Mouse (Mus musculus) heart, embryonic 15.5 days (tissue): ENCODE results near the gene Mrpl51. TPM values are rescaled to one million over a fixed set of nuclear protein-coding genes. Genes with fewer than 3 reads are reported as not detected.

Experiments used
- ATAC-seq: fragments of 200-750 bp; cut with Nextera tagmentation; replicated peaks from 2 replicates; pipeline ENCODE4 v1.8.0; 2017; ENCODE audit warnings: low read depth, moderate TSS enrichment; ENCODE audit not compliant: insufficient number of reproducible peaks, insufficient read depth, low FRiP score
- H3K27ac ChIP-seq: fragments of 300-500 bp; sonication (generic); 2 replicates; pipeline ENCODE4 v1.5.1; 2015; ENCODE audit warnings: mild to moderate bottlenecking, inconsistent platforms
- H3K27me3 ChIP-seq: fragments of 300-500 bp; sonication (generic); 2 replicates; pipeline ENCODE4 v1.6.1; 2015; ENCODE audit warnings: inconsistent platforms
- H3K36me3 ChIP-seq: fragments of 300-500 bp; sonication (generic); 2 replicates; pipeline ENCODE4 v1.6.1; 2015; ENCODE audit warnings: mild to moderate bottlenecking, inconsistent platforms
- H3K4me1 ChIP-seq: fragments of 300-500 bp; sonication (generic); replicated peaks from 2 replicates; pipeline ENCODE4 v1.6.1; 2015; ENCODE audit warnings: inconsistent platforms
- H3K4me2 ChIP-seq: fragments of 300-500 bp; sonication (generic); 2 replicates; pipeline ENCODE4 v1.6.1; 2015; ENCODE audit warnings: inconsistent platforms, mild to moderate bottlenecking, moderate library complexity
- H3K4me3 ChIP-seq: fragments of 300-500 bp; sonication (generic); 2 replicates; pipeline ENCODE4 v1.5.1; 2015; ENCODE audit warnings: mild to moderate bottlenecking, inconsistent platforms
- H3K9ac ChIP-seq: fragments of 300-500 bp; sonication (generic); 2 replicates; pipeline ENCODE4 v1.6.1; 2015; ENCODE audit warnings: mild to moderate bottlenecking, inconsistent platforms
- H3K9me3 ChIP-seq: fragments of 300-500 bp; sonication (generic); replicated peaks from 2 replicates; pipeline ENCODE4 v1.6.1; 2016; ENCODE audit warnings: inconsistent platforms
- WGBS: fragments of 180-500 bp; shearing (Covaris S2); methylation state at CpG from one replicate; pipeline ENCODE4 v1.1.7; 2015; ENCODE audit warnings: mixed read lengths; 5-methylcytosine and 5-hydroxymethylcytosine counted together
- polyA plus RNA-seq: library from polyadenylated mRNA; unstranded; fragments of >200 nt; fragmentation: Nextera tagmentation; extraction: Ambion mirVana; gene quantifications from 2 replicates; pipeline ENCODE4 v1.2.1, GENCODE M21; 2015

The Mrpl51 gene
- polyA plus RNA-seq, 1 experiment from 2014 or later, result 272 TPM

DNA sequence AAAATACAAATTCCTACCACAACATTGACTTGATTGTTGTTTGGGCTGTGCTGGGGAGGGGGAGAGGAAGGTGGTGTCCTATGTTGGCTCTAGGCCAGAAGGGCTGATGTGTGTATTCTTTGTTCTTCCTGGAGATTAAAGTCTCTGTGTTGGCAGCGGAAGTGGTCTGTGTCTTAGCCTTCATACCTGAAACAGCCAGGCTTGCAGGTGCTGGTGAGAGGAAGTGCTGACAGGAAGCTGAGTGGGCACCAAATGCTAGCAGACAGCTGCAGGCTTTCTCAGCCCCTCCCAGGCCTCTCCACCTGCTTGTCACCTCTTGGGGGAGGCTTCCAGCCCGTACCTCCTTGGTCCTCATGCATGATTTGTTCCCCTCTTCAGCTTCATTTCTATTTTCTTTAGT is 30.5 kb downstream of the Mrpl51 start:
- Histone ChIP-seq H3K4me2 (no peak overlapping the region), H3K27ac (no peak overlapping the region), H3K4me1 (0 out of 2 replicates have a peak, but pooled peaks cover 3% of the 10 kb centered on the region), H3K36me3 (0 out of 2 replicates have a peak, but pooled peaks cover 3% of the 10 kb centered on the region), H3K9me3 (no peaks in the 10 kb centered on the region), H3K9ac (no peak overlapping the region), H3K27me3 (no peaks in the 10 kb centered on the region), H3K4me3 (no peak overlapping the region)
- 31% methylated on average over 2 of the region's 2 CpGs for WGBS
- ATAC-seq, result no peak; the same call in 1 of the 2 replicates

DNA sequence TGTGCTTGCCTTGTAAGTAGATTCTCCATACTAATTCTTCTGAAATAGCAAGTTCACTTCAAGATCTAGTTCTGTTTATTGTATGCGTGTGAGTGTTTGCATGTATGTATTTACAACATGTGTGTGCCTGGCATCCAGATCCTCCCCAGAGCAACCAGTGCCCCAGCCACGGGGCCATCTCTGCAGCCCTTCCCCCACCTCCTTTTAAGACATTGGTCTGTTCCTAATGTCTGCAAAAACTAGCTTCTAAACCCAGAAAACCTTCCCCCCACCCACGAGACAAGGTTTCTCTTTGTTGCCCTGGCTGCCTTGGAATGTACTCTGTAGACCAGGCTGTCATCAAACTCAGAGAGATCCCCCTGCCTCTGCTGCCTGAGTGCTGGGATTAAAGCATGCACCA is 31.0 kb downstream of the Mrpl51 start:
- H3K27ac ChIP-seq, result no peak overlapping the region
- ATAC-seq, result no peak
- H3K27me3 ChIP-seq, result no peaks in the 10 kb centered on the region
- no peak overlapping the region for H3K4me3 ChIP-seq
- WGBS, result 77% methylated on average over 3 of the region's 3 CpGs
- H3K9me3 ChIP-seq, result no peaks in the 10 kb centered on the region
- H3K4me2 ChIP-seq, result no peak overlapping the region
- H3K9ac ChIP-seq, result no peak overlapping the region
- H3K36me3 ChIP-seq, result 0 out of 2 replicates have a peak, but pooled peaks cover 3% of the 10 kb centered on the region
- 0 out of 2 replicates have a peak, but pooled peaks cover 2% of the 10 kb centered on the region for H3K4me1 ChIP-seq

DNA sequence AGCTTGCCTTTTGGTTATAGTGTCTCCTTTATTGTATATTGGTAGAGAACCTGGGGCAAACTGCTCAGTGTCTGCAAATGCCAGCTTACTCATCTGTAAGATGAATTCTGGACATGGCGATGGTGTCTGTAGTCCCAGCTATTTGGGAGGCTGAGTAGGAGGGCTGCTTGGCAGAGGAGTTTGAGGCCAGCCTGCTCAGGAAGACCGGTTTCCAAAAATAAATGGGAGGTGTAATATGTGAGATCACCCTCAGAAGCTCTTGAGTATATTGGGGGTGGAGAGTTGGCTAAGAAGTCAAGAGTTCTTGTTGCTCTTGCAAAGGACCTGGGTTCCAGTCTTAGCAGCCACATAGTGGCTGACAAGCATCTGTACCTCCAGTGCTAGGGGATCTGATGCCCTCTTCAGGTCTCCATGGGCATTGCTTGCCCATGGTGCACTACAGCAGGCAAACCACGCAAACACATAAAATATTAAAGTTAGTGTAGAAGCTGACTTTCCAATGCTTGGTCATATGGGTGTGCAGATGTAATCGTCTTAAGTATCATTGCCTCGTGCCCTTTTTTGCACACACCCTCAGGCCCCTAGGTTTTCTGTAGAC is 34.0 kb downstream of the Mrpl51 start:
- WGBS, result 80% methylated on average over 5 of the region's 5 CpGs
- Histone ChIP-seq H3K4me2 (no peak overlapping the region), H3K4me3 (no peak overlapping the region), H3K4me1 (peaks cover 5% of the 10 kb centered on the region), H3K9me3 (no peaks in the 10 kb centered on the region), H3K27ac (no peak overlapping the region), H3K9ac (no peak overlapping the region), H3K27me3 (no peaks in the 10 kb centered on the region), H3K36me3 (0 out of 2 replicates have a peak, but pooled peaks cover 3% of the 10 kb centered on the region)
- ATAC-seq, result no peak

DNA sequence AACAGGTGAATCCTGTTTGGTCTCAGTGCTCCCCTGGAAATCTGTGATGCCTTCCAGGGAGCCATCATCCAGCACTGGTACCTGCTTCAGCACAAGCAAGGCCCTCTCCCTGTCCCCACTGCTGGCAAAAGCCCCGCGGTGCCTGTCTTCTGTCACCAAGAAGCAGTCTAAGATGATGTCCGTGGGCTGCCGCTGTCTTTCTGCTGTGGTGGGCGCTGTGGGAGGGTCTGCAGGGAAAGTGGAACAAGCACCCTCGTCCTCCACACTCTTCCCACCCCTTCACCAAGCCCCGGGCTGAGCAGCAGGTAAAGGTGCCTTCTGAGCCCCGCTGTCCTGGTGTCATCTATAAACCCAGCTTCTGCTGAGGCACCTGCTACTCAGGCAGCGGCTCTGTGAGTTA is 39.0 kb downstream of the Mrpl51 start:
- H3K9ac ChIP-seq, result peak overlapping the region; percentile 20; the same call in 1 of the 2 replicates
- no peaks in the 10 kb centered on the region for H3K27me3 ChIP-seq
- peak overlapping the region; percentile 70 for H3K4me3 ChIP-seq
- 64% methylated on average over 9 of the region's 9 CpGs for WGBS
- no peaks in the 10 kb centered on the region for H3K9me3 ChIP-seq
- no peaks in the 10 kb centered on the region for H3K36me3 ChIP-seq
- H3K27ac ChIP-seq, result no peak overlapping the region
- no peak for ATAC-seq
- peaks cover 34% of the 10 kb centered on the region for H3K4me1 ChIP-seq
- peak overlapping the region; percentile 95 for H3K4me2 ChIP-seq

DNA sequence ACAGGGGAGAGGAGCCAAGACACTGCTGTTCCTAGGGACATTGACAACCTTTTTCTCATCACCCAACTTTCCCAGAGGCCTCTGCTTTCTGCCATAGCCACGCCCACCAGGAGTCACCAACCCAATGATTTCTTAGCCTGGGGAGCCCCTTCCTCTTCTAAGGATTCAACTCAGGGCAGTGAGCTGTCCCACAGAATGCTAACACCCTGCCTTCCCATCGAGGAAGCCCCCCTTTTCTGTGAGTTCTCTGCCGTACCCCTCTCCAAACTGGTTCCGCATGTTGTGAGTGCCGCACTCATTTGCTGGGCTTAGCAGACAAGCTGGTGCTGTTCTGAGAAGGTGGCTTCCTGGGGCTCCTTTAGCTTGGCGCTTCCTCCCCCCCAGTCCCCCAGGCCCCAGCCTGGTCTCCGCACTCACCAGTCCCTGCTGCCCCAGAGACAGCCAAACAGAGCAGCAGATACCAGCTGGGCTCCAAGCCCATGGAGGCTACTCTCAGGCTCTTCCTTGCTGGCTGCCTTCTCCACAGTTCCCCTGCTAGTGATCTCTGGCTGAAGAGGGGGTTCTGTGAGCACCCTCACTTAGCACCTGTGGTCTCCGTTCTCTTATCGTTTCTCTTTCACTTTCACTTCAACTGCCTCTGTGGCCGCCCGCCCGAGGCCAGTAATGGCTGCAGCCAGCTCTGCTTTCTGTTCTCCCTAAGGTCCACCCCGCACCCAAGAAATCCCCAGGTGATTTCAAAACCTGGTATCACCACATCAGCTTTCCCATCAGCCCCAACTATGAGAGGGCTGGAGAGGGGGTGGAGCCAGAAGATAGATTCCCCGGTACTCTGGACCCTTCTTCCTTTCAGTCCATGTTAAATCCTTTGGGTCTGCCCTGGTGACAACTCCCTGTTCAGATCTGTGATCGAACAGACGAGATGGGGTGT is 39.8 kb downstream of the Mrpl51 start, which contains the start of gene Tapbpl:
Gene Tapbpl, minus strand, starts transcription at position 744 of the 928 bp plus-strand sequence.
- H3K4me2 ChIP-seq, result peak within 1 kb of the TSS; percentile 95
- under 1% methylated on average over 16 of the region's 16 CpGs for WGBS
- H3K27ac ChIP-seq, result peak within 1 kb of the TSS; percentile 89
- H3K4me1 ChIP-seq, result peaks cover 34% of the 10 kb centered on the region
- H3K9me3 ChIP-seq, result no peaks in the 10 kb centered on the region
- peak; percentile 62 for ATAC-seq
- H3K4me3 ChIP-seq, result peak within 1 kb of the TSS; percentile 70
- peak within 1 kb of the TSS; percentile 85 for H3K9ac ChIP-seq
- H3K36me3 ChIP-seq, result no peaks in the 10 kb centered on the region
- H3K27me3 ChIP-seq, result no peaks in the 10 kb centered on the region

DNA sequence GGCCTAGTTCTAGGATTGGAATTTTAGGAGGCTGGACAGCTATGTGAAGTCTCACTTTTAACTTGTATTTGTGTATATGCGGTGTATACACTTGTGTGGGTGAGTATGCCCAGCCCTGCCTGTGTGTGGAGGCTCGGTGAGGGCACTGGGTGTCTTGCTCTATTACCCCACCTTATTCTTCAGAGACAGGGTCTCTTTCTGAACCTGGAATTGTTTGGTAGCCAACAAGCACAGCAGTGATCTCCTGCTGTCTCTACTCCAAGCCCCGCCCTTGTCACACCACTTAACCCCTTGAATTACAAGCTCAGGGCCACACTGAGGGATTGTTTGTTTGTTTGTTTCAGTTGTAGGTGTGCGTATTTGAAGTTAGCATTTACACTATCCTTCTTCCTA is 40.4 kb downstream of the Mrpl51 start:
- ATAC-seq, result no peak
- peak overlapping the region; percentile 85 for H3K9ac ChIP-seq
- H3K27ac ChIP-seq, result peak overlapping the region; percentile 89
- H3K4me3 ChIP-seq, result peak overlapping the region; percentile 70
- no peaks in the 10 kb centered on the region for H3K9me3 ChIP-seq
- H3K27me3 ChIP-seq, result no peaks in the 10 kb centered on the region
- H3K4me2 ChIP-seq, result peak overlapping the region; percentile 95
- H3K4me1 ChIP-seq, result peaks cover 34% of the 10 kb centered on the region
- 58% methylated on average over 4 of the region's 4 CpGs for WGBS
- H3K36me3 ChIP-seq, result no peaks in the 10 kb centered on the region

DNA sequence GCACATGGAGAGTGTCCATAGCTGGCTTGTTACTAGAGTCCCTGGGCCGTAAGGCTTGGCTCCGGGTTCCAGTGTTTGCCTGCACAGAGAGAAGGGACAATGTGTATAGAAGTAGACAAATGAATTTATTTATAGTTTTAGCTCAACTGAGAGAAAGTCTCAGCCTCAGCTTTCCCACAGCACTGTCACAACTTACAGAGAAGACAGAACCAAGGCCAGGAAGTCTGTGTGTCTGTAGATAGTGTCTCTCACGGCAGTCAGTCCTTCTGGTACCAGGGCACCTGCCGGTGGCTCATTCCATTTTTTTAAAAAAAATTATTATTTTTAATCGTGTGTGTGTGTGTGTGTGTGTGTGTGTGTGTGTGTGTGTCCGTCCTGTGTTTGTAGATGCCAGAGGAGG is 40.9 kb downstream of the Mrpl51 start:
- Histone ChIP-seq H3K36me3 (no peaks in the 10 kb centered on the region), H3K9me3 (no peaks in the 10 kb centered on the region), H3K27ac (peak overlapping the region; percentile 89; the same call in 1 of the 2 replicates), H3K9ac (no peak overlapping the region), H3K4me2 (peak overlapping the region; percentile 95), H3K4me3 (peak overlapping the region; percentile 70), H3K4me1 (peaks cover 34% of the 10 kb centered on the region), H3K27me3 (no peaks in the 10 kb centered on the region)
- no peak for ATAC-seq
- WGBS, result 76% methylated on average over 6 of the region's 6 CpGs

DNA sequence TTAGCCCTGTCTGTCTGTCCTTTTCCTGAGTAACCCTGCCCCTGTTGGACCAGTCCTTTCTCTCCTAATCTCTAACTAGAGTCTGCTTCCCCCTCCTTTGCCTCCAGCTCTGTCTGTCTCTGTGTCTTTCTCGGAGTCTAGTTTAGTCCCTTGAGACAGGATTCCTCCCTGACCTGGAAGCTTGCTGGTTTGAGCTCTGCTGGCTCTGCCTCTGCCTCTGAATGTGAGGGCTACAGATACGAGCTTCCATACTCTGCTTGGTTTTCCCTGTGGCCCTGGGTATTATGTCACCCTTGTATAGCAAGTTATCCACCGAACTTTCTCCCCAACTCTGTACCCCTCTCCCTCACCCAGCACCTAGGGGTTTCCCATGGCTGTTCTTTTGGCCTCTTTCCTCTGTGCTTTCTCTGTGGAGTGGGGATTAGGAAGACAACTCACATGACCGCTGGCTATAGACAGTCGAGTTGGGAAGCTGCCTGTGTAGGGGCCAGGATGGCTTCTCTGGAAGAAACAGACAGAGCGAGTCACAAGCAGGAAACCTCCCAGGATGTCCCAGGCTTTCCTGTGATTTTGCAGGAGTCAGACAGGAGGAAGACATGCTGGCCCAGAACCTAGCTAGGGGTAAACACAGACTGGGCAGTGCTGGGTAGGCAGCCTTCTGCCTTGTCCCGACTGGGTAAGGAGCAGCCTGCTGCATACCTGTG is 42.4 kb downstream of the Mrpl51 start:
- WGBS, result 43% methylated on average over 7 of the region's 7 CpGs
- Histone ChIP-seq H3K9me3 (no peaks in the 10 kb centered on the region), H3K9ac (0 out of 2 replicates have a peak overlapping the region, but pooled peaks have one; percentile 16), H3K4me1 (peaks cover 34% of the 10 kb centered on the region), H3K27ac (peak overlapping the region; percentile 62), H3K4me3 (peak overlapping the region; percentile 12; the same call in 1 of the 2 replicates), H3K27me3 (no peaks in the 10 kb centered on the region), H3K36me3 (no peaks in the 10 kb centered on the region), H3K4me2 (peak overlapping the region; percentile 35; the same call in 1 of the 2 replicates)
- peak; percentile 8 for ATAC-seq

DNA sequence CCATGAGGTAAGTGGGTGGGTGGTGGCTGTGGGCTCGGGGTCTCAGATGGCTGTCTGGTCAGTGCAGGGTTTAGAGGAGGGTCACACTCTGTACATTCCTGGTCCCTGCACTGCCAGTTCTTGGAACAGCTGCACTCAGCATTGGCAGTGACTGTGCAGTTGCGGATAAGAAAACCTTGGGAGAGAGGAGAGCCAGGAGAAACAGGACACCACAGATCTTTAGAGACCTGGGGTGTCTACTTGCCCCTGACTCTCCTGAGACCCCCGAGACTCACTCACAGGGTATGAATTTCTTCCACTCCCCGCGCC is 42.9 kb downstream of the Mrpl51 start:
- H3K9ac ChIP-seq, result 0 out of 2 replicates have a peak overlapping the region, but pooled peaks have one; percentile 16
- no peaks in the 10 kb centered on the region for H3K27me3 ChIP-seq
- H3K4me1 ChIP-seq, result peaks cover 34% of the 10 kb centered on the region
- no peaks in the 10 kb centered on the region for H3K36me3 ChIP-seq
- ATAC-seq, result no peak; the same call in 1 of the 2 replicates
- 49% methylated on average over 5 of the region's 5 CpGs for WGBS
- no peaks in the 10 kb centered on the region for H3K9me3 ChIP-seq
- H3K4me3 ChIP-seq, result peak overlapping the region; percentile 12; the same call in 1 of the 2 replicates
- H3K27ac ChIP-seq, result peak overlapping the region; percentile 62
- H3K4me2 ChIP-seq, result peak overlapping the region; percentile 35; the same call in 1 of the 2 replicates

DNA sequence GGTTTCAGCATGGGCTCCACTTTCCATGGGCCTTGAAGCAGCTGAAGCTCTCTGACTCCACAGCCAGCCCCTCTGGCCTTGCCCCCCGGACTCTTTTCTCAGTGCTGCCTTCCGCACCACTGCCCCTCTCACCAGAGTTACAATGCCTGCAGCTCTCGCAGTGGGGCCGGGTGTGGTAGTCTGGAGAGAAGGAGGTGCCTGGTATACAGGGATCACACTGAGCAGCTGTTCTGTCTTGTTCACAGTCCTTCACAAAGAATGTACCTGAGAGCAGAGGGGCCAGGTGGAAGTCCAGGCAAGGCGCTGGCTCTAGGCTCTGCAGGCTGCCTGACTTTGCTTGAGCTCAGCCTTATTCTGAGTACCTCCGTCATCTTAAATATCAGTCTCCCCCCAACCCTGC is 44.7 kb downstream of the Mrpl51 start:
- ATAC-seq, result no peak
- H3K4me1 ChIP-seq, result peaks cover 29% of the 10 kb centered on the region
- no peaks in the 10 kb centered on the region for H3K9me3 ChIP-seq
- H3K36me3 ChIP-seq, result no peaks in the 10 kb centered on the region
- H3K4me2 ChIP-seq, result no peak overlapping the region
- H3K27ac ChIP-seq, result no peak overlapping the region
- WGBS, result 66% methylated on average over 6 of the region's 6 CpGs
- no peaks in the 10 kb centered on the region for H3K27me3 ChIP-seq
- H3K4me3 ChIP-seq, result peak overlapping the region; percentile 22; the same call in 1 of the 2 replicates
- no peak overlapping the region for H3K9ac ChIP-seq

DNA sequence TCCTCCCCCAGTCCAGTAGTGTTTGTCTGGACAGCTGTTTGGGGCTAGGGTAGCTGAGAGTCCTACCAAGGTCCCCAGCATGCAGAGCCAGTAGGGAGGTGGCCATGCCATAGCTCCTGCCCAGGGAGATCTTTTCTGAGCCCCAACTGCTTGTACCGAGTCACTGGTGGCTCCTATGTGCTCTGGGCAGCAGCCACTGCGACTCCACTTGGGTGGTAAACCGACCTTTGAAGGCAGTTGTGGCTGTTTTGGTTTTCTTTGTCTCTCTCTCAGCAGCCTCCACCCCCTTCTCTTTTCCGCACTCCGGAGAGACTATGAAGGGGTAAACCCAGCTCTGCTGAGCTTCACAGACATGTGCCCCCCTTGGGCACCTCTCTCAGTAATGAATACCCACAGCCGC is 45.2 kb downstream of the Mrpl51 start, which contains the start of gene Cd27:
Gene Cd27, minus strand, starts transcription at position 229 of the 400 bp plus-strand sequence.
- H3K4me2 ChIP-seq, result no peak within 1 kb of the TSS
- no peak for ATAC-seq
- 56% methylated on average over 6 of the region's 6 CpGs for WGBS

More for the DNA sequence above, 45.2 kb downstream of the Mrpl51 start, which contains the start of gene Cd27:
- no peaks in the 10 kb centered on the region for H3K27me3 ChIP-seq
- no peaks in the 10 kb centered on the region for H3K9me3 ChIP-seq
- H3K27ac ChIP-seq, result no peak within 1 kb of the TSS
- no peak within 1 kb of the TSS for H3K9ac ChIP-seq
- peaks cover 28% of the 10 kb centered on the region for H3K4me1 ChIP-seq
- no peaks in the 10 kb centered on the region for H3K36me3 ChIP-seq
- peak within 1 kb of the TSS; percentile 22; the same call in 1 of the 2 replicates for H3K4me3 ChIP-seq
